Mouse (Mus musculus): ENCODE measurements at regions not wholly inside any gene's neighbourhood (a gene's known extent, or its start where the extent isn't known, plus 50 kb on each side); places are given as distances from the start of the nearest gene placed in this dataset.

- 85% methylated on average over 4 of the region's 4 CpGs for WGBS
- Histone ChIP-seq H3K27ac (no peak overlapping the region), H3K4me1 (ENCODE audit: control insufficient read depth, insufficient read depth, low read length) (peaks cover 2% of the 10 kb centered on the region; the same call in 1 of the 2 replicates), H3K79me2 (replicated peaks; ENCODE audit: control insufficient read depth, insufficient read depth, low read length) (no peaks in the 10 kb centered on the region), H3K4me3 (no peak overlapping the region), H3K36me3 (ENCODE audit: control insufficient read depth, insufficient read depth, low read length) (peaks cover 3% of the 10 kb centered on the region; the same call in 1 of the 2 replicates), H3K9ac (ENCODE audit: low read depth, low read length) (no peak overlapping the region), H3K27me3 (ENCODE audit: control insufficient read depth, insufficient read depth, low read length) (no peaks in the 10 kb centered on the region)
- intact Hi-C loops (cut with DNase I), result no loop called here
- no peak for TF ChIP-seq EP300 (IDR thresholded peaks at IDR 0.05; ENCODE audit: insufficient read depth, low read depth, low read length)
- no peak for TF ChIP-seq POLR2A (IDR thresholded peaks at IDR 0.05; ENCODE audit: insufficient read depth, low read depth, low read length)
- no peak for TF ChIP-seq CTCF (IDR thresholded peaks at IDR 0.05)
- no peak for DNase-seq
These were observed 347.7 kb downstream of the Cypt12 start for GRCm38 (mm10) chr3:18295921-18296320.

GRCm38 (mm10) chr3:18298699-18299098, 350.5 kb downstream of the Cypt12 start:
- Histone ChIP-seq H3K4me1 (ENCODE audit: control insufficient read depth, insufficient read depth, low read length) (peaks cover 2% of the 10 kb centered on the region; the same call in 1 of the 2 replicates), H3K27ac (peak overlapping the region; percentile 47), H3K9ac (ENCODE audit: low read depth, low read length) (no peak overlapping the region), H3K4me3 (no peak overlapping the region), H3K27me3 (ENCODE audit: control insufficient read depth, insufficient read depth, low read length) (no peaks in the 10 kb centered on the region), H3K36me3 (ENCODE audit: control insufficient read depth, insufficient read depth, low read length) (peaks cover 3% of the 10 kb centered on the region; the same call in 1 of the 2 replicates), H3K79me2 (replicated peaks; ENCODE audit: control insufficient read depth, insufficient read depth, low read length) (no peaks in the 10 kb centered on the region)
- intact Hi-C loops (cut with DNase I), result no loop called here
- no peak for DNase-seq
- 74% methylated on average over 3 of the region's 3 CpGs for WGBS
- TF ChIP-seq POLR2A (IDR thresholded peaks at IDR 0.05; ENCODE audit: insufficient read depth, low read depth, low read length), result no peak
- no peak for TF ChIP-seq CTCF (IDR thresholded peaks at IDR 0.05)
- no peak for TF ChIP-seq EP300 (IDR thresholded peaks at IDR 0.05; ENCODE audit: insufficient read depth, low read depth, low read length)

GRCm38 (mm10) chr3:18299502-18299901, 351.3 kb downstream of the Cypt12 start:
- Histone ChIP-seq H3K27ac (peak overlapping the region; percentile 47), H3K27me3 (ENCODE audit: control insufficient read depth, insufficient read depth, low read length) (no peaks in the 10 kb centered on the region), H3K36me3 (ENCODE audit: control insufficient read depth, insufficient read depth, low read length) (peaks cover 3% of the 10 kb centered on the region; the same call in 1 of the 2 replicates), H3K9ac (ENCODE audit: low read depth, low read length) (no peak overlapping the region), H3K4me3 (no peak overlapping the region), H3K79me2 (replicated peaks; ENCODE audit: control insufficient read depth, insufficient read depth, low read length) (no peaks in the 10 kb centered on the region), H3K4me1 (ENCODE audit: control insufficient read depth, insufficient read depth, low read length) (peaks cover 2% of the 10 kb centered on the region; the same call in 1 of the 2 replicates)
- DNase-seq, result peak in 1 of 2 experiments; percentile 28
- WGBS, result 7% methylated on average over 2 of the region's 2 CpGs
- intact Hi-C loops (cut with DNase I), result no loop called here
- TF ChIP-seq EP300 (IDR thresholded peaks at IDR 0.05; ENCODE audit: insufficient read depth, low read depth, low read length) (no peak), POLR2A (IDR thresholded peaks at IDR 0.05; ENCODE audit: insufficient read depth, low read depth, low read length) (0 out of 2 replicates have a peak, but pooled peaks have one; percentile 19), CTCF (IDR thresholded peaks at IDR 0.05) (no peak)

GRCm38 (mm10) chr3:18319433-18319832, 371.2 kb downstream of the Cypt12 start:
- Histone ChIP-seq H3K36me3 (ENCODE audit: control insufficient read depth, insufficient read depth, low read length) (no peaks in the 10 kb centered on the region), H3K79me2 (replicated peaks; ENCODE audit: control insufficient read depth, insufficient read depth, low read length) (no peaks in the 10 kb centered on the region), H3K9ac (ENCODE audit: low read depth, low read length) (no peak overlapping the region), H3K27me3 (ENCODE audit: control insufficient read depth, insufficient read depth, low read length) (no peaks in the 10 kb centered on the region), H3K4me1 (ENCODE audit: control insufficient read depth, insufficient read depth, low read length) (no peaks in the 10 kb centered on the region), H3K4me3 (no peak overlapping the region), H3K27ac (no peak overlapping the region)
- intact Hi-C loops (cut with DNase I), result no loop called here
- no peak for TF ChIP-seq POLR2A (IDR thresholded peaks at IDR 0.05; ENCODE audit: insufficient read depth, low read depth, low read length)
- no peak for TF ChIP-seq CTCF (IDR thresholded peaks at IDR 0.05)
- no peak for DNase-seq
- WGBS, result 71% methylated on average over 2 of the region's 2 CpGs

- H3K9ac ChIP-seq (ENCODE audit: low read depth, low read length), result no peak overlapping the region
- no peaks in the 10 kb centered on the region for H3K27me3 ChIP-seq (ENCODE audit: control insufficient read depth, insufficient read depth, low read length)
- TF ChIP-seq EP300 (IDR thresholded peaks at IDR 0.05; ENCODE audit: insufficient read depth, low read depth, low read length) (no peak), CTCF (IDR thresholded peaks at IDR 0.05) (no peak), POLR2A (IDR thresholded peaks at IDR 0.05; ENCODE audit: insufficient read depth, low read depth, low read length) (no peak)
- H3K4me3 ChIP-seq, result no peak overlapping the region
- H3K4me1 ChIP-seq (ENCODE audit: control insufficient read depth, insufficient read depth, low read length), result no peaks in the 10 kb centered on the region
- intact Hi-C loops (cut with DNase I), result no loop called here
- no peaks in the 10 kb centered on the region for H3K36me3 ChIP-seq (ENCODE audit: control insufficient read depth, insufficient read depth, low read length)
- H3K79me2 ChIP-seq (replicated peaks; ENCODE audit: control insufficient read depth, insufficient read depth, low read length), result no peaks in the 10 kb centered on the region
- DNase-seq, result no peak
- no peak overlapping the region for H3K27ac ChIP-seq
These were observed 385.0 kb downstream of the Cypt12 start for GRCm38 (mm10) chr3:18333182-18333581.

GRCm38 (mm10) chr3:18339189-18339588, 391.0 kb downstream of the Cypt12 start:
- WGBS, result 48% methylated on average over 1 of the region's 1 CpGs
- no peak for TF ChIP-seq POLR2A (IDR thresholded peaks at IDR 0.05; ENCODE audit: insufficient read depth, low read depth, low read length)
- TF ChIP-seq CTCF (IDR thresholded peaks at IDR 0.05), result no peak
- TF ChIP-seq EP300 (IDR thresholded peaks at IDR 0.05; ENCODE audit: insufficient read depth, low read depth, low read length), result no peak
- intact Hi-C loops (cut with DNase I), result no loop called here

More at GRCm38 (mm10) chr3:18339189-18339588, 391.0 kb downstream of the Cypt12 start:
- Histone ChIP-seq H3K79me2 (replicated peaks; ENCODE audit: control insufficient read depth, insufficient read depth, low read length) (no peaks in the 10 kb centered on the region), H3K9ac (ENCODE audit: low read depth, low read length) (no peak overlapping the region), H3K4me3 (no peak overlapping the region), H3K27me3 (ENCODE audit: control insufficient read depth, insufficient read depth, low read length) (no peaks in the 10 kb centered on the region), H3K4me1 (ENCODE audit: control insufficient read depth, insufficient read depth, low read length) (no peaks in the 10 kb centered on the region), H3K27ac (no peak overlapping the region), H3K36me3 (ENCODE audit: control insufficient read depth, insufficient read depth, low read length) (no peaks in the 10 kb centered on the region)
- peak in 1 of 2 experiments; percentile 16 for DNase-seq
